Mouse (Mus musculus): ENCODE data around the gene Ctnnd2.

DNA sequence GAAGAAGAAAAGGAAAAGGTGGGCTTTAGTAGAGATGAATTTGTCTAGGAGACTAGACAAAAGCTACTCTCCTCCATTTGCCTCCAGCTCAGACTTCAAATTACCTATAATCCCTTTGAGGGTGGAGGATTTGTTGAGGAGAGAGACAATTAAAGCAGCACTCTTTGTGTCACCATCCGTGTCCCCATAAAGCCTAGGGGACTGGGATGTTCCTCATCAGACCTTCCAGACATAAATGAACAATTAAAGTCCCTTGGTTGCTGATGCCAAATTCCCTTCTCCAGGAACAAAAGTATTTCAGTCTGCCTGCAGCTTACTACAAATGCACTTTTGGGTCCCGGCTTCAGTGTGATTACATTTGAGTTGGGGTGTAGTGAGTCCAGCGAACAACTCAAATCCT, 340.1 kb downstream of the Ctnnd2 start:
- no peak for TF ChIP-seq E2F4 (IDR thresholded peaks at IDR 0.05; ENCODE audit: insufficient read depth)
- TF ChIP-seq TCF12 (IDR thresholded peaks at IDR 0.05; ENCODE audit: insufficient read depth, poor library complexity, severe bottlenecking), result no peak
- TF ChIP-seq MAX (IDR thresholded peaks at IDR 0.05; ENCODE audit: low read depth), result no peak
- no peak for TF ChIP-seq POLR2A (IDR thresholded peaks at IDR 0.05; ENCODE audit: insufficient read length, low read depth)
- no peak for TF ChIP-seq USF1 (IDR thresholded peaks at IDR 0.05; ENCODE audit: low read depth)
- TF ChIP-seq MYOD1 (IDR thresholded peaks at IDR 0.05; ENCODE audit: control insufficient read depth in 1 of 3, insufficient read length in 2 of 3, low read depth in 2 of 3), result no peak
